Mouse (Mus musculus): ENCODE data around the gene Repin1.

Gene Repin1

GRCm38 (mm10) chr6:48626464-48626863 lies 32.8 kb downstream of the Repin1 start, which contains the start of gene AI854703:
Gene AI854703, plus strand, starts transcription at chr6:48626764.
- DNase-seq (ENCODE audit: inconsistent ontology term) = no peak

GRCm38 (mm10) chr6:48626984-48627383 lies 33.3 kb downstream of the Repin1 start:
- DNase-seq (ENCODE audit: inconsistent ontology term) = peak; percentile 57

- no peak for DNase-seq (ENCODE audit: inconsistent ontology term)
Measured at GRCm38 (mm10) chr6:48627511-48627924, 33.8 kb downstream of the Repin1 start.

- DNase-seq (ENCODE audit: inconsistent ontology term) = no peak
Measured at GRCm38 (mm10) chr6:48628377-48628776, 34.7 kb downstream of the Repin1 start.

- DNase-seq (ENCODE audit: inconsistent ontology term) = peak; percentile 38
Measured at GRCm38 (mm10) chr6:48628808-48629660, 35.4 kb downstream of the Repin1 start.

GRCm38 (mm10) chr6:48629661-48630034 lies 36.0 kb downstream of the Repin1 start:
- DNase-seq (ENCODE audit: inconsistent ontology term) = no peak

GRCm38 (mm10) chr6:48630831-48631230 lies 37.1 kb downstream of the Repin1 start:
- DNase-seq (ENCODE audit: inconsistent ontology term) = no peak

GRCm38 (mm10) chr6:48635105-48635504 lies 41.4 kb downstream of the Repin1 start:
- DNase-seq (ENCODE audit: inconsistent ontology term) = no peak

GRCm38 (mm10) chr6:48636515-48636914 lies 42.8 kb downstream of the Repin1 start:
- DNase-seq (ENCODE audit: inconsistent ontology term) = peak; percentile 58

GRCm38 (mm10) chr6:48637811-48638500 lies 44.3 kb downstream of the Repin1 start:
- DNase-seq (ENCODE audit: inconsistent ontology term) = no peak

GRCm38 (mm10) chr6:48638553-48638952 lies 44.9 kb downstream of the Repin1 start:
- no peak for DNase-seq (ENCODE audit: inconsistent ontology term)

- no peak for DNase-seq (ENCODE audit: inconsistent ontology term)
Measured at GRCm38 (mm10) chr6:48641391-48641790, 47.7 kb downstream of the Repin1 start.

GRCm38 (mm10) chr6:48642764-48643292 lies 49.1 kb downstream of the Repin1 start:
- DNase-seq (ENCODE audit: inconsistent ontology term) = peak; percentile 61

GRCm38 (mm10) chr6:48645660-48646308 lies 52.1 kb downstream of the Repin1 start:
- DNase-seq (ENCODE audit: inconsistent ontology term) = peak; percentile 62

GRCm38 (mm10) chr6:48646309-48646690 lies 52.6 kb downstream of the Repin1 start:
- DNase-seq (ENCODE audit: inconsistent ontology term) = no peak

GRCm38 (mm10) chr6:48646995-48647394 lies 53.3 kb downstream of the Repin1 start, which contains the start of gene Gimap8:
Gene Gimap8, plus strand, starts transcription at chr6:48647234.
- no peak for DNase-seq (ENCODE audit: inconsistent ontology term)

- no peak for DNase-seq (ENCODE audit: inconsistent ontology term)
Measured at GRCm38 (mm10) chr6:48647611-48648010, 53.9 kb downstream of the Repin1 start.

All from Muller cell, postnatal 12 days (primary cell).